Mouse (Mus musculus) liver, embryonic 16.5 days (tissue): Measurements from ENCODE around the gene Tmem217. TPM values are rescaled to one million over a fixed set of nuclear protein-coding genes. Genes with fewer than 3 reads are reported as not detected.

Source experiments
- ATAC-seq: fragments of 200-750 bp; cut with Nextera tagmentation; 2 replicates; pipeline ENCODE4 v1.8.0; 2017; ENCODE audit warnings: low read depth, mild to moderate bottlenecking, moderate number of reproducible peaks, moderate library complexity
- H3K27ac ChIP-seq: fragments of 300-500 bp; sonication (generic); 2 replicates; pipeline ENCODE4 v1.5.1; 2014; ENCODE audit warnings: mild to moderate bottlenecking, low read length
- H3K27me3 ChIP-seq: fragments of 300-500 bp; sonication (generic); 2 replicates; pipeline ENCODE4 v1.6.1; 2014; ENCODE audit warnings: low read depth, low read length, mixed read lengths; ENCODE audit not compliant: control insufficient read depth, insufficient read depth
- H3K36me3 ChIP-seq: fragments of 300-500 bp; sonication (generic); 2 replicates; pipeline ENCODE4 v1.6.1; 2014; ENCODE audit warnings: mild to moderate bottlenecking; ENCODE audit not compliant: control insufficient read depth, insufficient read depth
- H3K4me1 ChIP-seq: fragments of 300-500 bp; sonication (generic); 2 replicates; pipeline ENCODE4 v1.6.1; 2014; ENCODE audit warnings: low read depth, low read length, mixed read lengths; ENCODE audit not compliant: control insufficient read depth
- H3K4me2 ChIP-seq: fragments of 300-500 bp; sonication (generic); 2 replicates; pipeline ENCODE4 v1.6.1; 2014; ENCODE audit warnings: low read depth, low read length, mixed read lengths
- H3K4me3 ChIP-seq: fragments of 300-500 bp; sonication (generic); 2 replicates; pipeline ENCODE4 v1.5.1; 2014; ENCODE audit warnings: low read depth, mild to moderate bottlenecking, low read length
- H3K9ac ChIP-seq: fragments of 300-500 bp; sonication (generic); 2 replicates; pipeline ENCODE4 v1.6.1; 2014; ENCODE audit warnings: low read depth, low read length
- H3K9me3 ChIP-seq: fragments of 300-500 bp; sonication (generic); replicated peaks from 2 replicates; pipeline ENCODE4 v1.6.1; 2016; ENCODE audit warnings: low read length; ENCODE audit not compliant: control insufficient read depth
- WGBS: fragments of 180-500 bp; shearing (Covaris S2); extraction: QIAGEN DNeasy Blood & Tissue Kit; methylation state at CpG from one replicate; pipeline ENCODE4 v1.1.7; 2014; ENCODE audit not compliant: insufficient replicate concordance; 5-methylcytosine and 5-hydroxymethylcytosine counted together
- polyA plus RNA-seq: library from polyadenylated mRNA; unstranded; fragments of >200 nt; fragmentation: Nextera tagmentation; extraction: Ambion mirVana; gene quantifications from 2 replicates; pipeline ENCODE4 v1.2.1, GENCODE M21; 2015

Gene Tmem217
- polyA plus RNA-seq, 1 experiment from 2014 or later, result not detected

DNA sequence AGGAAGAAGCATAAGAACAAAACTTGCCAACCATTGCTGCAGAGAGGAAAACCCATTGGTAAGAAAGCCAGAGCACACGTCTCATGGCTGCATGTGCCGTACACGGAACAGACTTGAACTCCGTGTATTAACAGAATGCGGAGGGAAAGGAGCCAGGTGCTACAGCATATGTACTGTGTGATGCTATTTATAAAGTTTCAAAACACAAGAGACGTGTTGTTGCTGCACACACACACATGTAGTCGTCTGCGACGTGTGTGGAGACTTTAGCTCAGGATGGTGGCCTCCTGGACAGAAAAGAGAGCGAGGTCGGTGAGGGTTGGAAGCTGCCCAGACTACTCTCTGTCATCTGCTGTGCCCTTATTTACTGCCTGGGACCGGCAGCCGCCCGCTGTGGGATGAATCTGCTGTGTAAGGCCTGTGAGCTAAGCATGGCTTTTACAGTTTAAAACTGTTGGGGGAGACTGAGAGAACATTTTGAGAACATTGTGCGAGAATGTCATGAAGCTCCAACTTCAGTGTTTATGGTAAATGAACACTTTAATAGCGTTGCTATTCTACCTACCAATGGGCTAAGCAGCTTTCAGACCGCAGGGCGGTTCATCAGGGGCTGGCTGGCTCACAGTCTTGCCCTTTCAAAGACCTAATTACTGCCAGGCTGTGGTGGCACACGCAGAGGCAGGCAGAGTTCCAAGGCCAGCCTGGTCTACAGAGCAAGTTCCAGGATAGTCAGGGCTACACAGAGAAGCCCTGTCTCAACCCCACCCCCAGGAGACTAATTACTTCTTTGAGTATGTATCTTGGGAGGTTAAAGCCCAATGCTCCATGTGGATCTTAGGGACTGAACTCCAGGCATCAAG is 9.1 kb downstream of the Tmem217 start:
- H3K4me2 ChIP-seq, result no peak overlapping the region
- H3K4me3 ChIP-seq, result no peak overlapping the region
- H3K9ac ChIP-seq, result no peak overlapping the region
- no peak overlapping the region for H3K27ac ChIP-seq
- H3K27me3 ChIP-seq, result no peaks in the 10 kb centered on the region
- no peak for ATAC-seq
- 71% methylated on average over 19 of the region's 19 CpGs for WGBS
- no peaks in the 10 kb centered on the region for H3K4me1 ChIP-seq
- H3K9me3 ChIP-seq, result no peaks in the 10 kb centered on the region
- H3K36me3 ChIP-seq, result no peaks in the 10 kb centered on the region

DNA sequence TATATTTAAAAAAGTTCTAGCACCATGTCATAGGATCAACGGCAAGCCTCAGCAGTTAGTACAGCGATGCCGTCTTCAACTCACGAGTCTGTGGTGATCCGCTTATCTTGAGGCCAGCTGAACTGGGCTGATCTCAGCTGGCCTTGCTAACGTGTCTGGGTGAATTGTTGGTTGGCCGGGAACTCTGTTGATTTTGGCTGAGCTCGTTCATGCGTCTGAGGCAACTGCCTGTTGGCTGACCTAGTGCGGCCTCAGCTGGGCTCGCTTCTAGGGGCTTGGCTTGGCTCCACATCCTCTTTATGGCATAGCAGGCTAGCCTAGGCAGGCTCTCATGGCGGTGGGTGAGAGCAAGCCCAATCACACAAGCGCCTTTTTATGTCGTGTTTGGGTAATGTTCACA is 10.8 kb downstream of the Tmem217 start:
- H3K4me1 ChIP-seq, result no peaks in the 10 kb centered on the region

DNA sequence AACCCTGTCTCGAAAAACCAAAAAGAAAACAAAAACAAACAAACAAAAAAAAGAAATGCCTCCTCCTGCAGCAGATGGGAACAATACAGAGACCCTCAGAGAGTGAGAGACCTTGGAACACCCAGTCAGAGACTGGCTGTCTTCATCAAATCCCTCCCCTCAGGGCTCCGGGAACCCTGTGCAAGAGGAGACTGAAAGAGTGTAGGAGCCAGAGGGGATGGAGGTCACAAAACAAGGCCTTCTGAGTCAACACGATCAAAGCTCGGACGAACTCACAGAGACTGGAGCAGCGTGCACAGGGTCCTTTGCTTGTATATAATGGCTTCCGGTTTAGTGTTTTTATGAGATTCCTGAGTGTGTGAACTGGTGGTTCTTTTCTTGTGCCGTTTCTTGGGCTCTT is 11.8 kb downstream of the Tmem217 start:
- H3K9ac ChIP-seq, result no peak overlapping the region
- ATAC-seq, result no peak
- no peak overlapping the region for H3K27ac ChIP-seq
- H3K4me3 ChIP-seq, result no peak overlapping the region
- H3K27me3 ChIP-seq, result no peaks in the 10 kb centered on the region
- no peaks in the 10 kb centered on the region for H3K9me3 ChIP-seq
- WGBS, result 69% methylated on average over 8 of the region's 8 CpGs
- no peaks in the 10 kb centered on the region for H3K4me1 ChIP-seq
- H3K4me2 ChIP-seq, result no peak overlapping the region
- H3K36me3 ChIP-seq, result no peaks in the 10 kb centered on the region

More for the DNA sequence above, 10.8 kb downstream of the Tmem217 start:
- Histone ChIP-seq H3K4me3 (no peak overlapping the region), H3K9me3 (no peaks in the 10 kb centered on the region), H3K9ac (no peak overlapping the region), H3K27me3 (no peaks in the 10 kb centered on the region), H3K27ac (no peak overlapping the region), H3K4me2 (no peak overlapping the region), H3K36me3 (no peaks in the 10 kb centered on the region)
- peak; percentile 64 for ATAC-seq
- WGBS, result 59% methylated on average over 14 of the region's 14 CpGs

DNA sequence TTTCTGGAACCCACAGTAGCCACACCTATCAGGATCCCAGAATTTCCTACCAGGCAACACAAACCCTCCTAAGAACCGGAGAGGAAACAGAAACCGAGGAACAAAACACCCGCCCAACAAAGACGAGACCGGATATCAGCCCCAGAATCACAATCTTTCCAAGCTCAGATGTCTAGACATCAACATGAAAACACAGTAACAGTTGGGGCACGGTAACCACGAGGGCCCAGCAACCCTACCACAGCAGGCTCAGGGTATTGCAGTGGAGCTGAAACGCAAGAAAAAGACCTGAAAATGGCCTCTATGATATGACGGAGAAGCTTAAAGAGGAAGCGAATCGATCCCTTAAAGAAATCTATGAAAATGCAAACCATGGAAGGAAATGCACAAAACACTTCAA is 18.3 kb downstream of the Tmem217 start:
- ATAC-seq, result no peak
- no peak overlapping the region for H3K4me2 ChIP-seq
- no peak overlapping the region for H3K4me3 ChIP-seq
- H3K9me3 ChIP-seq, result no peaks in the 10 kb centered on the region
- 57% methylated on average over 11 of the region's 11 CpGs for WGBS
- no peaks in the 10 kb centered on the region for H3K27me3 ChIP-seq
- no peaks in the 10 kb centered on the region for H3K36me3 ChIP-seq
- no peak overlapping the region for H3K27ac ChIP-seq
- no peak overlapping the region for H3K9ac ChIP-seq
- H3K4me1 ChIP-seq, result no peaks in the 10 kb centered on the region

DNA sequence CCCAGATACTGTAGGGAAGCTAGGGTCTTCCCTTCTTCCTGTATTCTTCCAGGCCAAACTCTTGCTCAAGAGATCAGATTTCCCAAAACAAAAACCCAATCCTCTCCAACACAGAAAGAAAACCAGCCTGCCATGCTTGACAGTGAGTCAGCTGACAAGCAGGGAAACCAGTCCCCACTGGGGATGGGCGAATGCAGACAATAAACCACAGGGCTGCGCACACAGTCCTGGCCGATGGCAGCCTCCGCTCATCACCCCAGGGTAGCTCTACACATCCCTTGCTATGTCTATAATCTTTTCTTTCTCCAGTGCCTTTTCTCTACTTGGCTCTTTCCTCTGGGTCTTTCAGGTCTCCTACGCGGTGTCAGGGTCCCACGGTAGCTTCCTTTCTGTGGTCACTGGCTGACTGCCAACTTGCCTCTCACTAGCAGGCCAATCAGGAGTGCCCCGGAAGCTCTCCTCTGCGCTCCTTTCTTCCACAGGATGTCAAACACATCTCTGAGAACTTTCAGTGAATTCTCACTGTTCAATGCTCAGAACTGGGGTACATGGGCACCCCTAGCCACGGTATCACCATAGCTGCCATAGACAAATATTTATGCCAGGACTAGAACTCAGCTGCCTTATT is 20.3 kb downstream of the Tmem217 start:
- H3K36me3 ChIP-seq, result no peaks in the 10 kb centered on the region
- H3K4me2 ChIP-seq, result no peak overlapping the region
- no peak overlapping the region for H3K27ac ChIP-seq
- no peak for ATAC-seq
- 18% methylated on average over 10 of the region's 10 CpGs for WGBS
- no peak overlapping the region for H3K9ac ChIP-seq
- H3K4me3 ChIP-seq, result no peak overlapping the region
- no peaks in the 10 kb centered on the region for H3K27me3 ChIP-seq
- H3K4me1 ChIP-seq, result no peaks in the 10 kb centered on the region
- no peaks in the 10 kb centered on the region for H3K9me3 ChIP-seq

DNA sequence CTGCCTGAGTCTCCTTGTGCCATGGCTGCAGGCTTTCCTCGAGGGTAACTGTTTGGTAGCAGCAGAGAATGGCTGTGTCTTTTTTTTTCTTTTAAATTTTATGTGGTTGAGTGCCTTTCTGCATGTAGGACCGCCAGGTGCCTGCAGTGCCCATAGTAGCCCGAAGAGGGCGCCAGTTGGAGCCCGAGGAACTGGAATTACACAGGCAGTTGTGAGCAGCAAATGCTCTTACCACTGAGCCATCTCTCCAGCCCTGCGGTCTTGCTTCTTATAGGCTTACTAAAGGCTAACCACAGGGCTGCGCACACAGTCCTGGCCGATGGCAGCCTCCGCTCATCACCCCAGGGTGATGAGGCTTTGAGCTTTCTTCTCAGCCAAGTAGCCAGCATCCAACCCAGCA is 20.9 kb downstream of the Tmem217 start:
- Histone ChIP-seq H3K4me2 (no peak overlapping the region), H3K9ac (no peak overlapping the region), H3K4me1 (no peaks in the 10 kb centered on the region), H3K4me3 (no peak overlapping the region), H3K27ac (no peak overlapping the region), H3K36me3 (no peaks in the 10 kb centered on the region), H3K27me3 (no peaks in the 10 kb centered on the region), H3K9me3 (no peaks in the 10 kb centered on the region)
- WGBS, result 60% methylated on average over 9 of the region's 9 CpGs
- ATAC-seq, result no peak

DNA sequence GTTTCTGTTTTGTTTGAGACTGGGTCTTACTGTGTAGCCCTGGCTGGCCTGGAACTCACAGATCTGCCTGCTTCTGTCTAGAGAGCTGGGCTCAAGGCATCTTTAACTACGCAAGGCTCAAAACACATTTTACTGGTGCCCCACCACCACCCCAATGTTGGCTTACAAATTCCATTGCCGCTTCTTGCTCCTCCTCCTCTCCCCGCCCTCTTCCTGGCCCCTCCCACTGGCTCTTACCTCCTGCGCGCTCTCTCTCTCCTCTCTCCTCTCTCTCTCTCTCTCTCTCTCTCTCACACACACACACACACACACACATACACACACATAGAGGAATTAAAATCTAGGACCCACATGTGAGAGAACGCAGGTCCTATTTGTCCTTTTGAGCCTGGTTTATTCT is 21.7 kb downstream of the Tmem217 start:
- H3K9me3 ChIP-seq, result no peaks in the 10 kb centered on the region
- no peak overlapping the region for H3K27ac ChIP-seq
- WGBS, result 70% methylated on average over 6 of the region's 6 CpGs
- no peak for ATAC-seq
- H3K9ac ChIP-seq, result no peak overlapping the region
- no peak overlapping the region for H3K4me2 ChIP-seq
- H3K36me3 ChIP-seq, result no peaks in the 10 kb centered on the region
- H3K27me3 ChIP-seq, result no peaks in the 10 kb centered on the region
- H3K4me1 ChIP-seq, result no peaks in the 10 kb centered on the region
- no peak overlapping the region for H3K4me3 ChIP-seq

DNA sequence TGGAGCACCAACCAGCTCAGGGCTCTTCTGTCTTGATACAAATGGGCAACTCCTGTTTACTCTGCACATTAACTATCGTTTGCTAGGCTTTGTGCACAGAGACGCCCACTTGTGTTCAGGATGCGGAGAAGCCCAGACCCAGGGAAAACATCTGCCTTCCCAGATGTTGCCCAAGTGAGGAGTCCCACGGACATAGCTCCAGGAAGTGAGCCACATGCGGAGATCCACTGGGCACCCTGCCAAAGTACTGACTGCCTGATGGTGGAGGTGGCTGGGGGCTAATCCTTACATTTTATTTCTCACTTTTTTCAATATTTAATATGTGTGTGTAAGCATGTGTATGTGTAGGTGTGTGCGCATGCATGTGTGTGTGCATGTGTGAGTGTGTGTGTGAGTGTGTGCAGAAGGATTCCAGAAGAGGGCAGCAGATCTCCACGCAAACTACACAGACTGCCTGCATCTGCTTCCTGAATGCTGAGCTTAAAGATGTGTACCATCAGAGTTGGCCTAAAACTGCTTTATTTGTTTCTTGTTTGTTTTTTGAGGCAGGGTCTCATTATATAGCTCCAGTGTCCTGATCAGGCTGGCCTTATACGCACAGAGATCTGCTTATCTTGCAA is 23.5 kb downstream of the Tmem217 start:
- H3K9me3 ChIP-seq, result no peaks in the 10 kb centered on the region
- no peaks in the 10 kb centered on the region for H3K36me3 ChIP-seq
- H3K4me1 ChIP-seq, result no peaks in the 10 kb centered on the region
- no peaks in the 10 kb centered on the region for H3K27me3 ChIP-seq
- 72% methylated on average over 8 of the region's 8 CpGs for WGBS
- no peak overlapping the region for H3K4me2 ChIP-seq
- no peak overlapping the region for H3K9ac ChIP-seq
- H3K27ac ChIP-seq, result no peak overlapping the region
- ATAC-seq, result no peak
- H3K4me3 ChIP-seq, result no peak overlapping the region

DNA sequence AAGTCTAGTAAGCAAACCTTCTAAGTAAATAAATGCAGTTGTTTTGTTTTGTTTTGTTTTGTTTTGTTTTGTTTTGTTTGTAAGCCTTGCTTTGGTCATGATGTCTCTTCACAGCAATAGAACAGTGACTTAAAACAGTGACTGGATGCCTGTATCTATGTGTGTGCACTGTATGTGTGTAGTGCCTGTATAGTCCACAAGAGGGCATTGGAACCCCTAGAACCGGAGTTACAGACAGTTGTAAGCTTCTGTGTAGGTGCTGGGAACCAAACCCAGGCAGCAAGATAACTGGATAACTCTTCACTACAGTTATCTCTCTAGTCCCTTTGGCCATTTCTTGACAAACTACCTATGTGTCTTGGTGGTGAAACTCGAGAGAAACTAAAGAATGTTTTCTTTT is 26.6 kb downstream of the Tmem217 start:
- Histone ChIP-seq H3K9me3 (no peaks in the 10 kb centered on the region), H3K4me1 (no peaks in the 10 kb centered on the region), H3K9ac (no peak overlapping the region), H3K27ac (no peak overlapping the region), H3K4me3 (no peak overlapping the region), H3K4me2 (no peak overlapping the region), H3K27me3 (no peaks in the 10 kb centered on the region), H3K36me3 (no peaks in the 10 kb centered on the region)
- no peak for ATAC-seq
- 55% methylated on average over 2 of the region's 2 CpGs for WGBS
